Comparison of ENCODE assay signal across 18 mouse cellular contexts in genomic region chr2:92788875-92789274, GRCm38 (mm10).
"Had no signal": no experiment of that assay in that cellular context is flagged by ENCODE, and none has a peak within 500 bp of the region (broad histone marks: within the 10 kb centered on the region; RNA-seq: fewer than 3 reads in every experiment).

No protein-coding gene starts in this region.

- H3K9me3 ChIP-seq: limb, embryonic 10.5 days; liver, embryonic 15.5 days; midbrain, embryonic 10.5 days; neural tube, embryonic 15.5 days had no signal

- H3K4me3 ChIP-seq: limb, embryonic 10.5 days; liver, embryonic 15.5 days; midbrain, embryonic 10.5 days; myocyte; neural tube, embryonic 15.5 days had no signal

- H3K36me3 ChIP-seq: limb, embryonic 10.5 days; liver, embryonic 15.5 days; midbrain, embryonic 10.5 days; neural tube, embryonic 15.5 days had no signal

- H3K4me2 ChIP-seq: liver, embryonic 11.5 days; liver, embryonic 15.5 days; lung, embryonic 14.5 days; neural tube, embryonic 15.5 days had no signal

- H3K4me1 ChIP-seq: liver, embryonic 15.5 days; midbrain, embryonic 10.5 days; neural tube, embryonic 15.5 days had no signal

- H3K9ac ChIP-seq: liver, embryonic 15.5 days; lung, embryonic 14.5 days; neural tube, embryonic 15.5 days had no signal

- H3K27me3 ChIP-seq: liver, embryonic 15.5 days; neural tube, embryonic 15.5 days had no signal

- H3K27ac ChIP-seq: limb, embryonic 10.5 days; liver, embryonic 15.5 days; midbrain, embryonic 10.5 days; neural tube, embryonic 15.5 days; stomach, postnatal 0 days had no signal

- DNase-seq: kidney, postnatal 25 days; layer of hippocampus, adult 9-11 months; layer of hippocampus, postnatal 36 days; lung, embryonic 14.5 days; lung, postnatal 10 days; lung, postnatal 4 days; midbrain, embryonic 14.5 days; right cerebral cortex, adult 18-20 months; right cerebral cortex, postnatal 25 days; thymus, adult 18-20 months; thymus, postnatal 14 days had no signal
